Mouse (Mus musculus): ENCODE measurements around the gene Itga7.

- TF ChIP-seq MEF2A (IDR thresholded peaks at IDR 0.05; ENCODE audit: extremely low read depth, insufficient replicate concordance, low read depth, low read length, poor library complexity, severe bottlenecking) (no peak), TBP (IDR thresholded peaks at IDR 0.05; ENCODE audit: low read depth, low read length) (no peak), POLR2AphosphoS2 (IDR thresholded peaks at IDR 0.05; ENCODE audit: low read length) (no peak), RCOR1 (IDR thresholded peaks at IDR 0.05; ENCODE audit: low read depth, low read length) (no peak), CTCF (IDR thresholded peaks at IDR 0.05 in 2 of 3, conservative IDR thresholded peaks at IDR 0.05 in 1 of 3; ENCODE audit: control insufficient read depth in 1 of 3, insufficient read depth in 1 of 3, low read depth in 2 of 3, low read length in 3 of 3, poor library complexity in 1 of 3, severe bottlenecking in 1 of 3) (no peak), ELF1 (IDR thresholded peaks at IDR 0.05; ENCODE audit: low read depth, low read length) (no peak), MYC (IDR thresholded peaks at IDR 0.05; ENCODE audit: low read depth, low read length) (no peak), ZMIZ1 (IDR thresholded peaks at IDR 0.05; ENCODE audit: low read depth, low read length) (no peak), JUND (IDR thresholded peaks at IDR 0.05; ENCODE audit: low read depth, low read length) (no peak), POLR2A (IDR thresholded peaks at IDR 0.05; ENCODE audit: control insufficient read depth in 1 of 2, insufficient read depth in 1 of 2, low read depth in 1 of 2, low read length in 2 of 2, poor library complexity in 1 of 2) (no peak), TCF12 (IDR thresholded peaks at IDR 0.05; ENCODE audit: low read depth, low read length) (no peak), E2F4 (IDR thresholded peaks at IDR 0.05; ENCODE audit: borderline replicate concordance, low read depth, low read length) (no peak)
Observed at GRCm38 (mm10) chr10:128908778-128909448, 24.7 kb upstream of the Itga7 start.
